Mouse (Mus musculus) ES-Bruce4 (cell line): ENCODE results near the gene Lonp2.

Experiments
- CTCF ChIP-seq: IDR thresholded peaks from one replicate; pipeline ENCODE4 v1.8.1; 2011; ENCODE audit warnings: low read depth, low read length
- EP300 ChIP-seq: IDR thresholded peaks from 2 replicates; pipeline ENCODE4 v1.6.1; 2011; ENCODE audit warnings: low read depth, low read length; ENCODE audit not compliant: insufficient read depth

DNA sequence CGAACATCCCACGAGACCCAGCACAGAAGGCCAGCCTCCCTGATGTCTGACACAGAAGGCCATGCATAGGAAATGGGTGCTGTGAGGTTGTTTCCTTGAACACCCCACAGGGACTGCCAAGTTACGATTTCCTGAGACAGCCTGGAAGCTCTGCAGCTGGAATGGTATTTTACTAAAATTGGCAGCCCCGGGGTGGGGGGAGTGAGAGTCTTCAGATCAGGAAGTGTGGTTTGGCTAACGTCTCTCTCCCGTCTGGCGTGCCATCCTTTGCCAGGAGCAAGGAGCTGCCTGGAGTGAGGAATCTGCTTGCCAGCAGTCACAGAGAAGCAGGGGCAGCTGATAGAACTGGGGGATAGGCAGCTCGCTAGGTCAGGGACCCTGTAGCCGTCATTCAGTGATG, 45.8 kb upstream of the Lonp2 start:
- no peak for TF ChIP-seq EP300
- TF ChIP-seq CTCF, result no peak
